Mouse (Mus musculus): Measurements from ENCODE around the gene Chp1. TPM values are rescaled to one million over a fixed set of nuclear protein-coding genes. Genes with fewer than 3 reads are reported as not detected.
A peak's percentile ranks its signal among the peaks of the same experiment; 100 is the strongest.
"Not testable (repeated sequence)": the region's sequence is repeated elsewhere in the genome, so short reads cannot be mapped to it uniquely, and the experiment has no call there.

The Chp1 gene
- polyA plus RNA-seq, 1 experiment from 2014 or later, result 58.4 TPM

GRCm38 (mm10) chr2:119584282-119584681, 36.8 kb downstream of the Chp1 start:
- Histone ChIP-seq H3K4me2 (ENCODE audit: low read length) (no peak overlapping the region), H3K27ac (ENCODE audit: low read length) (no peak overlapping the region), H3K9me3 (replicated peaks; ENCODE audit: control insufficient read depth, low read length, poor library complexity, severe bottlenecking) (no peaks in the 10 kb centered on the region), H3K27me3 (ENCODE audit: control insufficient read depth, insufficient read depth, low read depth, low read length) (no peaks in the 10 kb centered on the region), H3K9ac (ENCODE audit: low read depth, low read length) (no peak overlapping the region), H3K4me3 (ENCODE audit: low read depth, low read length) (no peak overlapping the region), H3K4me1 (ENCODE audit: control insufficient read depth, insufficient read depth, low read length) (no peaks in the 10 kb centered on the region), H3K36me3 (ENCODE audit: control insufficient read depth, insufficient read depth, low read length) (peaks cover 5% of the 10 kb centered on the region; the same call in 1 of the 2 replicates)
- WGBS, result 91% methylated on average over 8 of the region's 8 CpGs
- ATAC-seq, result no peak

GRCm38 (mm10) chr2:119587383-119587782, 39.9 kb downstream of the Chp1 start:
- H3K27ac ChIP-seq (ENCODE audit: low read length), result no peak overlapping the region
- H3K9me3 ChIP-seq (replicated peaks; ENCODE audit: control insufficient read depth, low read length, poor library complexity, severe bottlenecking), result no peaks in the 10 kb centered on the region
- WGBS, result 14% methylated on average over 4 of the region's 4 CpGs
- no peak for ATAC-seq
- no peaks in the 10 kb centered on the region for H3K4me1 ChIP-seq (ENCODE audit: control insufficient read depth, insufficient read depth, low read length)
- peaks cover 5% of the 10 kb centered on the region for H3K36me3 ChIP-seq (ENCODE audit: control insufficient read depth, insufficient read depth, low read length)
- no peak overlapping the region for H3K9ac ChIP-seq (ENCODE audit: low read depth, low read length)
- H3K4me3 ChIP-seq (ENCODE audit: low read depth, low read length), result no peak overlapping the region
- H3K27me3 ChIP-seq (ENCODE audit: control insufficient read depth, insufficient read depth, low read depth, low read length), result no peaks in the 10 kb centered on the region
- H3K4me2 ChIP-seq (ENCODE audit: low read length), result no peak overlapping the region

GRCm38 (mm10) chr2:119591247-119591646, 43.8 kb downstream of the Chp1 start:
- Histone ChIP-seq H3K4me3 (ENCODE audit: low read depth, low read length) (no peak overlapping the region), H3K9me3 (replicated peaks; ENCODE audit: control insufficient read depth, low read length, poor library complexity, severe bottlenecking) (no peaks in the 10 kb centered on the region), H3K4me2 (ENCODE audit: low read length) (no peak overlapping the region), H3K4me1 (ENCODE audit: control insufficient read depth, insufficient read depth, low read length) (peaks cover 17% of the 10 kb centered on the region), H3K9ac (ENCODE audit: low read depth, low read length) (no peak overlapping the region), H3K27ac (ENCODE audit: low read length) (no peak overlapping the region), H3K27me3 (ENCODE audit: control insufficient read depth, insufficient read depth, low read depth, low read length) (no peaks in the 10 kb centered on the region), H3K36me3 (ENCODE audit: control insufficient read depth, insufficient read depth, low read length) (peaks cover 5% of the 10 kb centered on the region)
- no peak for ATAC-seq
- 88% methylated on average over 3 of the region's 3 CpGs for WGBS

- Histone ChIP-seq H3K27ac (ENCODE audit: low read length) (peak overlapping the region; percentile 76), H3K9me3 (replicated peaks; ENCODE audit: control insufficient read depth, low read length, poor library complexity, severe bottlenecking) (no peaks in the 10 kb centered on the region), H3K9ac (ENCODE audit: low read depth, low read length) (no peak overlapping the region; the same call in 1 of the 2 replicates), H3K4me2 (ENCODE audit: low read length) (peak overlapping the region; percentile 55), H3K4me3 (ENCODE audit: low read depth, low read length) (peak overlapping the region; percentile 80), H3K4me1 (ENCODE audit: control insufficient read depth, insufficient read depth, low read length) (peaks cover 21% of the 10 kb centered on the region), H3K27me3 (ENCODE audit: control insufficient read depth, insufficient read depth, low read depth, low read length) (no peaks in the 10 kb centered on the region), H3K36me3 (ENCODE audit: control insufficient read depth, insufficient read depth, low read length) (peaks cover 12% of the 10 kb centered on the region)
- peak; percentile 37 for ATAC-seq
- 9% methylated on average over 7 of the region's 7 CpGs for WGBS
Measured at GRCm38 (mm10) chr2:119593765-119594112, 46.2 kb downstream of the Chp1 start.

GRCm38 (mm10) chr2:119594113-119594981, 46.9 kb downstream of the Chp1 start:
- under 1% methylated on average over 60 of the region's 61 CpGs for WGBS
- peak; percentile 98 for ATAC-seq
- peak overlapping the region; percentile 71 for H3K4me2 ChIP-seq (ENCODE audit: low read length)
- no peaks in the 10 kb centered on the region for H3K27me3 ChIP-seq (ENCODE audit: control insufficient read depth, insufficient read depth, low read depth, low read length)
- H3K27ac ChIP-seq (ENCODE audit: low read length), result peak overlapping the region; percentile 83
- no peaks in the 10 kb centered on the region for H3K9me3 ChIP-seq (replicated peaks; ENCODE audit: control insufficient read depth, low read length, poor library complexity, severe bottlenecking)
- H3K4me3 ChIP-seq (ENCODE audit: low read depth, low read length), result peak overlapping the region; percentile 80
- peaks cover 21% of the 10 kb centered on the region for H3K4me1 ChIP-seq (ENCODE audit: control insufficient read depth, insufficient read depth, low read length)
- peaks cover 15% of the 10 kb centered on the region for H3K36me3 ChIP-seq (ENCODE audit: control insufficient read depth, insufficient read depth, low read length)
- H3K9ac ChIP-seq (ENCODE audit: low read depth, low read length), result peak overlapping the region; percentile 90

- Histone ChIP-seq H3K4me2 (ENCODE audit: low read length) (peak overlapping the region; percentile 71), H3K4me1 (ENCODE audit: control insufficient read depth, insufficient read depth, low read length) (peaks cover 21% of the 10 kb centered on the region), H3K4me3 (ENCODE audit: low read depth, low read length) (peak overlapping the region; percentile 80), H3K9me3 (replicated peaks; ENCODE audit: control insufficient read depth, low read length, poor library complexity, severe bottlenecking) (no peaks in the 10 kb centered on the region), H3K9ac (ENCODE audit: low read depth, low read length) (peak overlapping the region; percentile 15; the same call in 1 of the 2 replicates), H3K27me3 (ENCODE audit: control insufficient read depth, insufficient read depth, low read depth, low read length) (no peaks in the 10 kb centered on the region), H3K36me3 (ENCODE audit: control insufficient read depth, insufficient read depth, low read length) (peaks cover 18% of the 10 kb centered on the region; the same call in 1 of the 2 replicates), H3K27ac (ENCODE audit: low read length) (no peak overlapping the region)
- 50% methylated on average over 4 of the region's 4 CpGs for WGBS
- ATAC-seq, result no peak
Measured at GRCm38 (mm10) chr2:119595308-119595707, 47.8 kb downstream of the Chp1 start.

GRCm38 (mm10) chr2:119596781-119597330, 49.4 kb downstream of the Chp1 start:
- Histone ChIP-seq H3K4me3 (ENCODE audit: low read depth, low read length) (no peak overlapping the region), H3K27ac (ENCODE audit: low read length) (no peak overlapping the region), H3K27me3 (ENCODE audit: control insufficient read depth, insufficient read depth, low read depth, low read length) (no peaks in the 10 kb centered on the region), H3K9ac (ENCODE audit: low read depth, low read length) (no peak overlapping the region), H3K4me1 (ENCODE audit: control insufficient read depth, insufficient read depth, low read length) (peaks cover 32% of the 10 kb centered on the region), H3K9me3 (replicated peaks; ENCODE audit: control insufficient read depth, low read length, poor library complexity, severe bottlenecking) (no peaks in the 10 kb centered on the region), H3K36me3 (ENCODE audit: control insufficient read depth, insufficient read depth, low read length) (peaks cover 13% of the 10 kb centered on the region; the same call in 1 of the 2 replicates), H3K4me2 (ENCODE audit: low read length) (no peak overlapping the region)
- ATAC-seq, result no peak
- 92% methylated on average over 8 of the region's 8 CpGs for WGBS

- WGBS, result 83% methylated on average over 4 of the region's 4 CpGs
- no peaks in the 10 kb centered on the region for H3K9me3 ChIP-seq (replicated peaks; ENCODE audit: control insufficient read depth, low read length, poor library complexity, severe bottlenecking)
- H3K27ac ChIP-seq (ENCODE audit: low read length), result no peak overlapping the region
- H3K9ac ChIP-seq (ENCODE audit: low read depth, low read length), result no peak overlapping the region
- H3K36me3 ChIP-seq (ENCODE audit: control insufficient read depth, insufficient read depth, low read length), result peaks cover 16% of the 10 kb centered on the region
- no peak overlapping the region for H3K4me2 ChIP-seq (ENCODE audit: low read length)
- no peak overlapping the region for H3K4me3 ChIP-seq (ENCODE audit: low read depth, low read length)
- peaks cover 15% of the 10 kb centered on the region for H3K4me1 ChIP-seq (ENCODE audit: control insufficient read depth, insufficient read depth, low read length)
- ATAC-seq, result no peak
- no peaks in the 10 kb centered on the region for H3K27me3 ChIP-seq (ENCODE audit: control insufficient read depth, insufficient read depth, low read depth, low read length)
Measured at GRCm38 (mm10) chr2:119601027-119601426, 53.5 kb downstream of the Chp1 start.

GRCm38 (mm10) chr2:119601575-119601974, 54.1 kb downstream of the Chp1 start:
- H3K4me3 ChIP-seq (ENCODE audit: low read depth, low read length); H3K9me3 ChIP-seq (replicated peaks; ENCODE audit: control insufficient read depth, low read length, poor library complexity, severe bottlenecking); H3K27me3 ChIP-seq (ENCODE audit: control insufficient read depth, insufficient read depth, low read depth, low read length); H3K27ac ChIP-seq (ENCODE audit: low read length); H3K9ac ChIP-seq (ENCODE audit: low read depth, low read length); ATAC-seq; H3K4me2 ChIP-seq (ENCODE audit: low read length): not testable (repeated sequence)
- peaks cover 15% of the 10 kb centered on the region for H3K4me1 ChIP-seq (ENCODE audit: control insufficient read depth, insufficient read depth, low read length)
- H3K36me3 ChIP-seq (ENCODE audit: control insufficient read depth, insufficient read depth, low read length), result peaks cover 16% of the 10 kb centered on the region
- 74% methylated on average over 3 of the region's 3 CpGs for WGBS
